Mouse (Mus musculus): Measurements from ENCODE around the gene Igsf3. TPM values are rescaled to one million over a fixed set of nuclear protein-coding genes. Genes with fewer than 3 reads are reported as not detected.

The Igsf3 gene
- polyA plus RNA-seq, 1 experiment from 2014 or later: 24.1 TPM

GRCm38 (mm10) chr3:101348501-101349161 is 28.3 kb upstream of the Igsf3 start:
- DNase-seq: no peak
- H3K4me3 ChIP-seq (ENCODE audit: low read depth, low read length): no peak overlapping the region
- no peaks in the 10 kb centered on the region for H3K4me1 ChIP-seq (ENCODE audit: insufficient read depth)
- no peak for ATAC-seq (ENCODE audit: insufficient read depth)
- H3K4me2 ChIP-seq: peak overlapping the region; percentile 33; the same call in 1 of the 2 replicates
- H3K9ac ChIP-seq: no peak overlapping the region
- no peaks in the 10 kb centered on the region for H3K9me3 ChIP-seq (ENCODE audit: low read depth, low read length)
- no peaks in the 10 kb centered on the region for H3K36me3 ChIP-seq (ENCODE audit: insufficient read depth)
- no peaks in the 10 kb centered on the region for H3K27me3 ChIP-seq (ENCODE audit: insufficient read depth, low read length)
- 31% methylated on average over 9 of the region's 9 CpGs for WGBS
- no peak for TF ChIP-seq CTCF (IDR thresholded peaks at IDR 0.05; ENCODE audit: low read depth)
- no peak overlapping the region for H3K27ac ChIP-seq (ENCODE audit: low read depth)

- Histone ChIP-seq H3K27ac (ENCODE audit: low read depth) (no peak overlapping the region), H3K4me2 (no peak overlapping the region), H3K27me3 (ENCODE audit: insufficient read depth, low read length) (no peaks in the 10 kb centered on the region), H3K4me1 (ENCODE audit: insufficient read depth) (no peaks in the 10 kb centered on the region), H3K4me3 (ENCODE audit: low read depth, low read length) (no peak overlapping the region), H3K9me3 (ENCODE audit: low read depth, low read length) (no peaks in the 10 kb centered on the region), H3K9ac (no peak overlapping the region), H3K36me3 (ENCODE audit: insufficient read depth) (no peaks in the 10 kb centered on the region)
- TF ChIP-seq CTCF (IDR thresholded peaks at IDR 0.05; ENCODE audit: low read depth): no peak
- DNase-seq (no peak), ATAC-seq (ENCODE audit: insufficient read depth) (no peak)
- 51% methylated on average over 6 of the region's 6 CpGs for WGBS
Observed at GRCm38 (mm10) chr3:101349542-101350307, 27.2 kb upstream of the Igsf3 start.

- ATAC-seq (ENCODE audit: insufficient read depth): no peak
- Histone ChIP-seq H3K4me2 (no peak overlapping the region), H3K4me3 (ENCODE audit: low read depth, low read length) (no peak overlapping the region), H3K9me3 (ENCODE audit: low read depth, low read length) (no peaks in the 10 kb centered on the region), H3K36me3 (ENCODE audit: insufficient read depth) (no peaks in the 10 kb centered on the region), H3K4me1 (ENCODE audit: insufficient read depth) (no peaks in the 10 kb centered on the region), H3K27ac (ENCODE audit: low read depth) (no peak overlapping the region), H3K27me3 (ENCODE audit: insufficient read depth, low read length) (no peaks in the 10 kb centered on the region), H3K9ac (no peak overlapping the region)
- 63% methylated on average over 4 of the region's 4 CpGs for WGBS
- DNase-seq: no peak
- TF ChIP-seq CTCF (IDR thresholded peaks at IDR 0.05; ENCODE audit: low read depth): no peak
Observed at GRCm38 (mm10) chr3:101350406-101350805, 26.5 kb upstream of the Igsf3 start.

- Histone ChIP-seq H3K27me3 (ENCODE audit: insufficient read depth, low read length) (no peaks in the 10 kb centered on the region), H3K27ac (ENCODE audit: low read depth) (no peak overlapping the region), H3K9ac (no peak overlapping the region), H3K4me2 (no peak overlapping the region), H3K9me3 (ENCODE audit: low read depth, low read length) (no peaks in the 10 kb centered on the region), H3K4me1 (ENCODE audit: insufficient read depth) (no peaks in the 10 kb centered on the region; the same call in 1 of the 2 replicates), H3K4me3 (ENCODE audit: low read depth, low read length) (no peak overlapping the region), H3K36me3 (ENCODE audit: insufficient read depth) (no peaks in the 10 kb centered on the region)
- ATAC-seq (ENCODE audit: insufficient read depth) (no peak; the same call in 1 of the 2 replicates), DNase-seq (no peak)
- TF ChIP-seq CTCF (IDR thresholded peaks at IDR 0.05; ENCODE audit: low read depth): no peak
Observed at GRCm38 (mm10) chr3:101354490-101354889, 22.4 kb upstream of the Igsf3 start.

GRCm38 (mm10) chr3:101355702-101356101 is 21.2 kb upstream of the Igsf3 start:
- no peak overlapping the region; the same call in 1 of the 2 replicates for H3K9ac ChIP-seq
- peak; percentile 55 for DNase-seq

GRCm38 (mm10) chr3:101356583-101357553 is 20.0 kb upstream of the Igsf3 start:
- 71% methylated on average over 8 of the region's 8 CpGs for WGBS
- H3K4me2 ChIP-seq: no peak overlapping the region
- TF ChIP-seq CTCF (IDR thresholded peaks at IDR 0.05; ENCODE audit: low read depth): no peak
- no peak overlapping the region for H3K4me3 ChIP-seq (ENCODE audit: low read depth, low read length)
- H3K9me3 ChIP-seq (ENCODE audit: low read depth, low read length): no peaks in the 10 kb centered on the region
- ATAC-seq (ENCODE audit: insufficient read depth) (no peak), DNase-seq (no peak)
- no peaks in the 10 kb centered on the region; the same call in 1 of the 2 replicates for H3K4me1 ChIP-seq (ENCODE audit: insufficient read depth)
- no peaks in the 10 kb centered on the region for H3K36me3 ChIP-seq (ENCODE audit: insufficient read depth)
- H3K27me3 ChIP-seq (ENCODE audit: insufficient read depth, low read length): no peaks in the 10 kb centered on the region
- no peak overlapping the region for H3K9ac ChIP-seq
- H3K27ac ChIP-seq (ENCODE audit: low read depth): no peak overlapping the region

More at GRCm38 (mm10) chr3:101355702-101356101, 21.2 kb upstream of the Igsf3 start:
- H3K36me3 ChIP-seq (ENCODE audit: insufficient read depth): no peaks in the 10 kb centered on the region
- no peaks in the 10 kb centered on the region for H3K27me3 ChIP-seq (ENCODE audit: insufficient read depth, low read length)
- no peaks in the 10 kb centered on the region for H3K9me3 ChIP-seq (ENCODE audit: low read depth, low read length)
- ATAC-seq (ENCODE audit: insufficient read depth): no peak
- H3K4me2 ChIP-seq: no peak overlapping the region
- H3K4me1 ChIP-seq (ENCODE audit: insufficient read depth): no peaks in the 10 kb centered on the region; the same call in 1 of the 2 replicates
- H3K27ac ChIP-seq (ENCODE audit: low read depth): no peak overlapping the region
- no peak overlapping the region for H3K4me3 ChIP-seq (ENCODE audit: low read depth, low read length)
- TF ChIP-seq CTCF (IDR thresholded peaks at IDR 0.05; ENCODE audit: low read depth): no peak
- 20% methylated on average over 5 of the region's 5 CpGs for WGBS
